Mouse (Mus musculus) liver, adult 2 months (tissue): Measurements from ENCODE around the gene Chit1.

Experiments
- CTCF ChIP-seq: fragments of 200-500 bp; IDR thresholded peaks from 2 replicates; pipeline ENCODE4 v1.5.1; 2011; ENCODE audit warnings: low read depth, low read length, control low read depth
- POLR2A ChIP-seq: fragments of 200-500 bp; IDR thresholded peaks from 2 replicates; pipeline ENCODE4 v1.6.1; 2011; ENCODE audit warnings: low read length, control low read depth; ENCODE audit not compliant: insufficient read depth; ENCODE audit errors: extremely low read depth

- TF ChIP-seq CTCF (no peak), POLR2A (no peak)
Measured at GRCm38 (mm10) chr1:134064296-134064831, 46.7 kb upstream of the Chit1 start.
